Mouse (Mus musculus) hindbrain, embryonic 12.5 days (tissue): ENCODE data around the gene Acot7. TPM values are rescaled to one million over a fixed set of nuclear protein-coding genes. Genes with fewer than 3 reads are reported as not detected.

Experiments
- ATAC-seq: fragments of 200-750 bp; cut with Nextera tagmentation; 2 replicates; pipeline ENCODE4 v1.8.0; 2017; ENCODE audit warnings: moderate TSS enrichment; ENCODE audit not compliant: low FRiP score
- H3K27ac ChIP-seq: fragments of 300-500 bp; sonication (generic); 2 replicates; pipeline ENCODE4 v1.5.1; 2016; ENCODE audit warnings: mild to moderate bottlenecking
- H3K27me3 ChIP-seq: fragments of 300-500 bp; sonication (generic); 2 replicates; pipeline ENCODE4 v1.6.1; 2016; ENCODE audit warnings: mild to moderate bottlenecking
- H3K36me3 ChIP-seq: fragments of 300-500 bp; sonication (generic); 2 replicates; pipeline ENCODE4 v1.6.1; 2016; ENCODE audit warnings: mild to moderate bottlenecking
- H3K4me1 ChIP-seq: fragments of 300-500 bp; sonication (generic); 2 replicates; pipeline ENCODE4 v1.6.1; 2016
- H3K4me2 ChIP-seq: fragments of 300-500 bp; sonication (generic); replicated peaks from 2 replicates; pipeline ENCODE4 v1.6.1; 2016; ENCODE audit warnings: mild to moderate bottlenecking
- H3K4me3 ChIP-seq: fragments of 300-500 bp; sonication (generic); 2 replicates; pipeline ENCODE4 v1.5.1; 2016; ENCODE audit warnings: mild to moderate bottlenecking
- H3K9ac ChIP-seq: fragments of 300-500 bp; sonication (generic); 2 replicates; pipeline ENCODE4 v1.6.1; 2016; ENCODE audit warnings: mild to moderate bottlenecking, moderate library complexity
- H3K9me3 ChIP-seq: fragments of 300-500 bp; sonication (generic); replicated peaks from 2 replicates; pipeline ENCODE4 v1.6.1; 2016; ENCODE audit warnings: mild to moderate bottlenecking
- WGBS: fragments of 180-500 bp; shearing (Covaris S2); methylation state at CpG from one replicate; pipeline ENCODE4 v1.1.7; 2016; 5-methylcytosine and 5-hydroxymethylcytosine counted together
- polyA plus RNA-seq: library from polyadenylated mRNA; unstranded; fragments of >200 nt; fragmentation: Nextera tagmentation; extraction: Ambion mirVana; gene quantifications from 2 replicates; pipeline ENCODE4 v1.2.1, GENCODE M21; 2016

The Acot7 gene
- polyA plus RNA-seq, 1 experiment from 2014 or later, result 132 TPM

GRCm38 (mm10) chr4:152274681-152275131 lies 96.8 kb downstream of the Acot7 start:
- no peaks in the 10 kb centered on the region for H3K9me3 ChIP-seq
- peak overlapping the region; percentile 58 for H3K4me3 ChIP-seq
- H3K36me3 ChIP-seq, result no peaks in the 10 kb centered on the region; the same call in 1 of the 2 replicates
- WGBS, result under 1% methylated on average over 20 of the region's 20 CpGs
- peaks cover 87% of the 10 kb centered on the region for H3K27me3 ChIP-seq
- H3K4me2 ChIP-seq, result peak overlapping the region; percentile 84
- H3K4me1 ChIP-seq, result peaks cover 36% of the 10 kb centered on the region
- H3K27ac ChIP-seq, result peak overlapping the region; percentile 73; the same call in 1 of the 2 replicates
- ATAC-seq, result peak; percentile 41; the same call in 1 of the 2 replicates
- H3K9ac ChIP-seq, result peak overlapping the region; percentile 85

GRCm38 (mm10) chr4:152276389-152277347 lies 98.7 kb downstream of the Acot7 start:
- Histone ChIP-seq H3K9me3 (no peaks in the 10 kb centered on the region), H3K27ac (no peak overlapping the region), H3K4me1 (peaks cover 36% of the 10 kb centered on the region), H3K4me3 (no peak overlapping the region), H3K9ac (no peak overlapping the region), H3K36me3 (no peaks in the 10 kb centered on the region; the same call in 1 of the 2 replicates), H3K27me3 (peaks cover 90% of the 10 kb centered on the region), H3K4me2 (no peak overlapping the region)
- WGBS, result 56% methylated on average over 10 of the region's 10 CpGs
- ATAC-seq, result no peak

GRCm38 (mm10) chr4:152277916-152278315 lies 100.0 kb downstream of the Acot7 start:
- no peak for ATAC-seq
- no peak overlapping the region for H3K4me2 ChIP-seq
- peaks cover 91% of the 10 kb centered on the region for H3K27me3 ChIP-seq
- 72% methylated on average over 2 of the region's 2 CpGs for WGBS
- no peak overlapping the region for H3K4me3 ChIP-seq
- H3K9ac ChIP-seq, result no peak overlapping the region
- H3K27ac ChIP-seq, result no peak overlapping the region
- H3K4me1 ChIP-seq, result peaks cover 27% of the 10 kb centered on the region
- no peaks in the 10 kb centered on the region; the same call in 1 of the 2 replicates for H3K36me3 ChIP-seq
- no peaks in the 10 kb centered on the region for H3K9me3 ChIP-seq

GRCm38 (mm10) chr4:152278986-152279385 lies 101.1 kb downstream of the Acot7 start:
- WGBS, result 89% methylated on average over 23 of the region's 23 CpGs
- Histone ChIP-seq H3K4me3 (no peak overlapping the region), H3K9me3 (no peaks in the 10 kb centered on the region), H3K4me1 (peaks cover 24% of the 10 kb centered on the region), H3K4me2 (no peak overlapping the region), H3K36me3 (no peaks in the 10 kb centered on the region; the same call in 1 of the 2 replicates), H3K27ac (no peak overlapping the region), H3K27me3 (peaks cover 91% of the 10 kb centered on the region), H3K9ac (0 out of 2 replicates have a peak overlapping the region, but pooled peaks have one; percentile 8)
- ATAC-seq, result no peak

- H3K4me1 ChIP-seq, result peaks cover 18% of the 10 kb centered on the region
- no peak overlapping the region for H3K27ac ChIP-seq
- no peak overlapping the region for H3K4me3 ChIP-seq
- no peak overlapping the region for H3K4me2 ChIP-seq
- H3K9ac ChIP-seq, result no peak overlapping the region
- no peaks in the 10 kb centered on the region; the same call in 1 of the 2 replicates for H3K36me3 ChIP-seq
- no peaks in the 10 kb centered on the region for H3K9me3 ChIP-seq
- ATAC-seq, result no peak
- WGBS, result 57% methylated on average over 15 of the region's 15 CpGs
- peaks cover 93% of the 10 kb centered on the region for H3K27me3 ChIP-seq
These were observed 103.7 kb downstream of the Acot7 start for GRCm38 (mm10) chr4:152281601-152282000.

- H3K27me3 ChIP-seq, result peaks cover 93% of the 10 kb centered on the region
- peaks cover 29% of the 10 kb centered on the region for H3K4me1 ChIP-seq
- H3K4me2 ChIP-seq, result peak overlapping the region; percentile 54
- peak overlapping the region; percentile 35 for H3K4me3 ChIP-seq
- no peaks in the 10 kb centered on the region; the same call in 1 of the 2 replicates for H3K36me3 ChIP-seq
- 21% methylated on average over 34 of the region's 34 CpGs for WGBS
- H3K9ac ChIP-seq, result peak overlapping the region; percentile 32; the same call in 1 of the 2 replicates
- peak; percentile 2; the same call in 1 of the 2 replicates for ATAC-seq
- no peaks in the 10 kb centered on the region for H3K9me3 ChIP-seq
- H3K27ac ChIP-seq, result no peak overlapping the region
These were observed 104.8 kb downstream of the Acot7 start for GRCm38 (mm10) chr4:152282721-152283120.

GRCm38 (mm10) chr4:152283186-152283950 lies 105.4 kb downstream of the Acot7 start:
- Histone ChIP-seq H3K27me3 (peaks cover 99% of the 10 kb centered on the region), H3K4me3 (peak overlapping the region; percentile 35), H3K4me1 (peaks cover 36% of the 10 kb centered on the region), H3K9ac (peak overlapping the region; percentile 32; the same call in 1 of the 2 replicates), H3K36me3 (no peaks in the 10 kb centered on the region; the same call in 1 of the 2 replicates), H3K27ac (no peak overlapping the region), H3K9me3 (no peaks in the 10 kb centered on the region), H3K4me2 (peak overlapping the region; percentile 54)
- ATAC-seq, result peak; percentile 63
- 5% methylated on average over 70 of the region's 70 CpGs for WGBS

- H3K4me3 ChIP-seq, result no peak overlapping the region
These were observed 107.6 kb downstream of the Acot7 start for GRCm38 (mm10) chr4:152285505-152285904.

GRCm38 (mm10) chr4:152286183-152286582 lies 108.2 kb downstream of the Acot7 start:
- no peak overlapping the region; the same call in 1 of the 2 replicates for H3K9ac ChIP-seq
- peak overlapping the region; percentile 52 for H3K4me2 ChIP-seq
- H3K9me3 ChIP-seq, result no peaks in the 10 kb centered on the region
- peaks cover 96% of the 10 kb centered on the region for H3K27me3 ChIP-seq
- H3K27ac ChIP-seq, result no peak overlapping the region
- H3K4me1 ChIP-seq, result peaks cover 54% of the 10 kb centered on the region
- peak overlapping the region; percentile 23 for H3K4me3 ChIP-seq
- 2% methylated on average over 32 of the region's 32 CpGs for WGBS
- no peaks in the 10 kb centered on the region for H3K36me3 ChIP-seq
- ATAC-seq, result peak; percentile 15

More at GRCm38 (mm10) chr4:152285505-152285904, 107.6 kb downstream of the Acot7 start:
- Histone ChIP-seq H3K4me1 (peaks cover 47% of the 10 kb centered on the region), H3K27ac (no peak overlapping the region), H3K9ac (no peak overlapping the region), H3K9me3 (no peaks in the 10 kb centered on the region), H3K36me3 (no peaks in the 10 kb centered on the region), H3K27me3 (peaks cover 96% of the 10 kb centered on the region), H3K4me2 (no peak overlapping the region)
- ATAC-seq, result no peak
- 4% methylated on average over 10 of the region's 10 CpGs for WGBS

- peaks cover 96% of the 10 kb centered on the region for H3K27me3 ChIP-seq
- H3K4me2 ChIP-seq, result peak overlapping the region; percentile 52
- H3K9ac ChIP-seq, result 0 out of 2 replicates have a peak overlapping the region, but pooled peaks have one; percentile 2
- no peaks in the 10 kb centered on the region for H3K9me3 ChIP-seq
- 2% methylated on average over 26 of the region's 26 CpGs for WGBS
- H3K4me1 ChIP-seq, result peaks cover 59% of the 10 kb centered on the region
- no peak overlapping the region for H3K27ac ChIP-seq
- H3K36me3 ChIP-seq, result no peaks in the 10 kb centered on the region
- peak overlapping the region; percentile 23; the same call in 1 of the 2 replicates for H3K4me3 ChIP-seq
- no peak for ATAC-seq
These were observed 109.0 kb downstream of the Acot7 start for GRCm38 (mm10) chr4:152286887-152287286.

GRCm38 (mm10) chr4:152287317-152288120 lies 109.6 kb downstream of the Acot7 start:
- ATAC-seq, result no peak
- H3K9ac ChIP-seq, result no peak overlapping the region
- peaks cover 65% of the 10 kb centered on the region for H3K4me1 ChIP-seq
- H3K27ac ChIP-seq, result no peak overlapping the region
- no peaks in the 10 kb centered on the region for H3K9me3 ChIP-seq
- H3K36me3 ChIP-seq, result no peaks in the 10 kb centered on the region
- H3K4me2 ChIP-seq, result peak overlapping the region; percentile 52
- peak overlapping the region; percentile 23; the same call in 1 of the 2 replicates for H3K4me3 ChIP-seq
- H3K27me3 ChIP-seq, result peaks cover 96% of the 10 kb centered on the region
- WGBS, result 10% methylated on average over 19 of the region's 19 CpGs
